Mouse (Mus musculus) gastrocnemius, adult 2 months (tissue): ENCODE data around the gene Fam193a. TPM values are rescaled to one million over a fixed set of nuclear protein-coding genes. Genes with fewer than 3 reads are reported as not detected.

Experiments
- DNase-seq: peaks from one replicate; pipeline ENCODE4 v3.0.0; 2022
- H3K27ac ChIP-seq: fragments of 200-600 bp; 2 replicates; pipeline ENCODE4 v1.8.1; 2022; ENCODE audit warnings: mild to moderate bottlenecking
- H3K4me3 ChIP-seq: fragments of 200-600 bp; 2 replicates; pipeline ENCODE4 v1.8.1; 2022; ENCODE audit warnings: mild to moderate bottlenecking, moderate library complexity
- CTCF ChIP-seq: fragments of 200-600 bp; IDR thresholded peaks from 2 replicates; pipeline ENCODE4 v1.8.1; 2022; ENCODE audit warnings: antibody characterized with exemption, mild to moderate bottlenecking, moderate library complexity
- intact Hi-C: fragments of 180-260 bp; cut with DNase I; formaldehyde crosslinking; loops from one replicate; pipeline ENCODE4 v1.15.1; 2025
- total RNA-seq, 2 experiments: library from RNA; stranded (reverse); gene quantifications; 2 replicates each; pipeline ENCODE4 v1.2.3; 2021

The Fam193a gene
- total RNA-seq, 2 experiments from 2014 or later = 16.5 to 17.7 TPM

- no peak overlapping the region for H3K4me3 ChIP-seq
- no peak for TF ChIP-seq CTCF
- intact Hi-C loops = no loop called here
- DNase-seq = no peak
- no peak overlapping the region for H3K27ac ChIP-seq
Observed at GRCm38 (mm10) chr5:34395850-34396540, 26.3 kb downstream of the Fam193a start.

GRCm38 (mm10) chr5:34397866-34398265 is 28.1 kb downstream of the Fam193a start:
- intact Hi-C loops = no loop called here
- DNase-seq = no peak
- peak overlapping the region; percentile 53; the same call in 1 of the 2 replicates for H3K27ac ChIP-seq
- peak; percentile 51 for TF ChIP-seq CTCF
- no peak overlapping the region for H3K4me3 ChIP-seq

- Histone ChIP-seq H3K27ac (peak overlapping the region; percentile 53), H3K4me3 (no peak overlapping the region)
- intact Hi-C loops = no loop called here
- no peak for TF ChIP-seq CTCF
- no peak for DNase-seq
Observed at GRCm38 (mm10) chr5:34398326-34398725, 28.6 kb downstream of the Fam193a start.

GRCm38 (mm10) chr5:34407366-34407918 is 37.7 kb downstream of the Fam193a start:
- Histone ChIP-seq H3K4me3 (no peak overlapping the region), H3K27ac (no peak overlapping the region)
- TF ChIP-seq CTCF = no peak
- intact Hi-C loops = no loop called here
- no peak for DNase-seq

- Histone ChIP-seq H3K27ac (no peak overlapping the region), H3K4me3 (no peak overlapping the region)
- intact Hi-C loops = no loop called here
- DNase-seq = no peak
- no peak for TF ChIP-seq CTCF
Observed at GRCm38 (mm10) chr5:34409002-34409401, 39.3 kb downstream of the Fam193a start.

- intact Hi-C loops = no loop called here
- Histone ChIP-seq H3K27ac (peak overlapping the region; percentile 66), H3K4me3 (no peak overlapping the region)
- TF ChIP-seq CTCF = no peak
- peak; percentile 19 for DNase-seq
Observed at GRCm38 (mm10) chr5:34410819-34411218, 41.1 kb downstream of the Fam193a start.

- intact Hi-C loops = no loop called here
Observed at GRCm38 (mm10) chr5:34413921-34414320, 44.2 kb downstream of the Fam193a start.

GRCm38 (mm10) chr5:34417251-34418008 is 47.7 kb downstream of the Fam193a start:
- intact Hi-C loops = no loop called here
- no peak for TF ChIP-seq CTCF
- Histone ChIP-seq H3K4me3 (no peak overlapping the region), H3K27ac (no peak overlapping the region)
- no peak for DNase-seq

More at GRCm38 (mm10) chr5:34413921-34414320, 44.2 kb downstream of the Fam193a start:
- H3K4me3 ChIP-seq = no peak overlapping the region
- TF ChIP-seq CTCF = no peak
- no peak overlapping the region for H3K27ac ChIP-seq
- no peak for DNase-seq

GRCm38 (mm10) chr5:34419188-34419587 is 49.5 kb downstream of the Fam193a start:
- Histone ChIP-seq H3K4me3 (no peak overlapping the region), H3K27ac (no peak overlapping the region)

GRCm38 (mm10) chr5:34430776-34431175 is 61.0 kb downstream of the Fam193a start:
- no peak overlapping the region for H3K4me3 ChIP-seq
- no peak for DNase-seq
- no peak for TF ChIP-seq CTCF
- intact Hi-C loops = no loop called here
- H3K27ac ChIP-seq = no peak overlapping the region

More at GRCm38 (mm10) chr5:34419188-34419587, 49.5 kb downstream of the Fam193a start:
- no peak for DNase-seq
- TF ChIP-seq CTCF = no peak
- intact Hi-C loops = no loop called here

GRCm38 (mm10) chr5:34433786-34434185 is 64.1 kb downstream of the Fam193a start:
- no peak overlapping the region for H3K4me3 ChIP-seq
- no peak for DNase-seq
- no peak for TF ChIP-seq CTCF
- intact Hi-C loops = no loop called here
- H3K27ac ChIP-seq = no peak overlapping the region

GRCm38 (mm10) chr5:34434241-34434640 is 64.5 kb downstream of the Fam193a start:
- H3K4me3 ChIP-seq = no peak overlapping the region
- intact Hi-C loops = no loop called here
- no peak for DNase-seq
- H3K27ac ChIP-seq = no peak overlapping the region
- no peak for TF ChIP-seq CTCF

- intact Hi-C loops = no loop called here
- no peak overlapping the region for H3K27ac ChIP-seq
- H3K4me3 ChIP-seq = no peak overlapping the region
- DNase-seq = no peak
- no peak for TF ChIP-seq CTCF
Observed at GRCm38 (mm10) chr5:34438052-34438451, 68.3 kb downstream of the Fam193a start.
